Mouse (Mus musculus) gastrocnemius, postnatal 25 days (tissue): ENCODE data around the gene Gmppb. TPM values are rescaled to one million over a fixed set of nuclear protein-coding genes. Genes with fewer than 3 reads are reported as not detected.
A peak's percentile ranks its signal among the peaks of the same experiment; 100 is the strongest.

Source experiments
- DNase-seq: peaks from one replicate; pipeline ENCODE4 v3.0.0; 2022
- total RNA-seq, 2 experiments: library from RNA; stranded (reverse); gene quantifications; 1 replicate in 1 of 2; 2 replicates in 1 of 2; pipeline ENCODE4 v1.2.3; 2021

The Gmppb gene
- total RNA-seq, 2 experiments from 2014 or later = 6.0 to 6.2 TPM

GRCm38 (mm10) chr9:108051184-108051930 is 2.3 kb downstream of the Gmppb start:
- peak; percentile 10 for DNase-seq

- no peak for DNase-seq
Observed at GRCm38 (mm10) chr9:108051931-108052220, 2.8 kb downstream of the Gmppb start.

GRCm38 (mm10) chr9:108052411-108052810 is 3.4 kb downstream of the Gmppb start:
- DNase-seq = no peak

- peak; percentile 93 for DNase-seq
Observed at GRCm38 (mm10) chr9:108052885-108053664, 4.0 kb downstream of the Gmppb start, which contains the start of gene Amigo3. Amigo3 (plus strand) TSS chr9:108053159.

DNA sequence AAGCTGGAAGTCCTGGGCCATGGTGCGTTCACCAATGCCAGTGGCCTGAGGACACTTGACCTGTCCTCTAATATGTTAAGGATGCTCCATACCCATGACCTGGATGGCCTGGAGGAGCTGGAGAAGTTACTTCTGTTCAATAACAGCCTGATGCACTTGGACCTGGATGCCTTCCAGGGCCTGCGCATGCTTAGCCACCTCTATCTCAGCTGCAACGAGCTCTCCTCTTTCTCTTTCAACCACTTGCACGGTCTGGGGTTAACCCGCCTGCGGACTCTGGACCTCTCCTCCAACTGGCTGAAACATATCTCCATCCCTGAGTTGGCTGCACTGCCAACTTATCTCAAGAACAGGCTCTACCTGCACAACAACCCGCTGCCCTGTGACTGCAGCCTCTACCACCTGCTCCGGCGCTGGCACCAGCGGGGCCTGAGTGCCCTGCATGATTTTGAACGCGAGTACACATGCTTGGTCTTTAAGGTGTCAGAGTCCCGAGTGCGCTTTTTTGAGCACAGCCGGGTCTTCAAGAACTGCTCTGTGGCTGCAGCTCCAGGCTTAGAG is 4.7 kb downstream of the Gmppb start:
- peak; percentile 16 for DNase-seq

DNA sequence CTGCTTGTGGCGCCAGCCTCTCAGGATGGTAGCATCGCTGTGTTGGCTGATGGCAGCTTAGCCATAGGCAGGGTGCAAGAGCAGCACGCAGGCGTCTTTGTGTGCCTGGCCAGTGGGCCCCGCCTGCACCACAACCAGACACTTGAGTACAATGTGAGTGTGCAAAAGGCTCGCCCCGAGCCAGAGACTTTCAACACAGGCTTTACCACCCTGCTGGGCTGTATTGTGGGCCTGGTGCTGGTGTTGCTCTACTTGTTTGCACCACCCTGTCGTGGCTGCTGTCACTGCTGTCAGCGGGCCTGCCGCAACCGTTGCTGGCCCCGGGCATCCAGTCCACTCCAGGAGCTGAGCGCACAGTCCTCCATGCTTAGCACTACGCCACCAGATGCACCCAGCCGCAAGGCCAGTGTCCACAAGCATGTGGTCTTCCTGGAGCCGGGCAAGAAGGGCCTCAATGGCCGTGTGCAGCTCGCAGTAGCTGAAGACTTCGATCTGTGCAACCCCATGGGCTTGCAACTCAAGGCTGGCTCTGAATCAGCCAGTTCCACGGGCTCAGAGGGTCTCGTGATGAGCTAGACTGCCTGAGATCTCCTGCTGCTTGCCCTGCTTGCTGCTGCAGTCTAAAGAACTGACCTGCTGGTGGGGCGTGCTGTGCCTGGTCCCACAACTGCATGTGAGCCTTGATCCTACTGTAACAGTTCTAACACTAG is 5.4 kb downstream of the Gmppb start:
- no peak for DNase-seq

GRCm38 (mm10) chr9:108055061-108055460 is 6.0 kb downstream of the Gmppb start:
- no peak for DNase-seq

GRCm38 (mm10) chr9:108055661-108056237 is 6.7 kb downstream of the Gmppb start:
- DNase-seq = no peak

GRCm38 (mm10) chr9:108056361-108057261 is 7.6 kb downstream of the Gmppb start:
- peak; percentile 22 for DNase-seq

- DNase-seq = peak; percentile 73
Observed at GRCm38 (mm10) chr9:108057262-108057562, 8.2 kb downstream of the Gmppb start.

DNA sequence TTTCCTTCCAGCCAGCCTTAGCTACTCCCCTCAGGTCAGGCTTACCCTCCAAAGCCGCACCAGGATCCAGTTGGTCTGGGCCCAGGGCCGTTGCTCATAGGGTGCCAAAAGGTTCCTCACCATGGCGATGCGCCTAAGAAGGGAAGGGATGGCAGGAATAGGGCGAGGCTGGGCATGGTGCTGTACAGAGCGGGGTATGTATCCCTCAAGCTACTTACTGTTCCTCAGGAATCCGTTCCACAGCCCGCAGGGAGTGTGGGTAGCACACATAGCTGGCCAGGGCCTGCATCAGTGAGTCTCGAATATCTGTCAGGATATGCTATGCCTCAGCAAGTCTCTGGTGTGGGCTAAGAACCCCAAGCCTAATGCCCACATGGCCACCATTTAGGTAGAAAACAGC is 9.2 kb downstream of the Gmppb start:
- no peak for DNase-seq

DNA sequence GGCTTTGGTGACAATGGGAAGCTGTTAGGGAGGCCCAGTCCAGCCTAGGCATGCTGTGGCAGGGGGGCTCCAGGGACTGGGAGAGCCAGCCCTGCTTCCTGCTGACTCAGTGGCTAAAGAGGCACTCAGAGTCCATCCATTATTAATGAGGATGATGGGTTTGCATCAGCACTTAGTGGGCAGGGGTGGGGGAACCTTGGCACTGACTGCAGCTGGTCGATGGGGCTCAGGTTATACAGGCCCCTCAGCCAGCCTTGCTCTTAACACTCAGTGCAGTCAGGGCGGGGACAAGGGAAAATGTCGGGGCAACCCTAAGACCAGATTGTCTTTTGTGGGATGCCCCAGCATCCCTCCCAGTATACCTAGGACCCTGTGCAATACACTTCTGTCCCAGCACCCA is 13.1 kb downstream of the Gmppb start:
- DNase-seq = no peak

GRCm38 (mm10) chr9:108063361-108063760 is 14.3 kb downstream of the Gmppb start:
- DNase-seq = no peak

DNA sequence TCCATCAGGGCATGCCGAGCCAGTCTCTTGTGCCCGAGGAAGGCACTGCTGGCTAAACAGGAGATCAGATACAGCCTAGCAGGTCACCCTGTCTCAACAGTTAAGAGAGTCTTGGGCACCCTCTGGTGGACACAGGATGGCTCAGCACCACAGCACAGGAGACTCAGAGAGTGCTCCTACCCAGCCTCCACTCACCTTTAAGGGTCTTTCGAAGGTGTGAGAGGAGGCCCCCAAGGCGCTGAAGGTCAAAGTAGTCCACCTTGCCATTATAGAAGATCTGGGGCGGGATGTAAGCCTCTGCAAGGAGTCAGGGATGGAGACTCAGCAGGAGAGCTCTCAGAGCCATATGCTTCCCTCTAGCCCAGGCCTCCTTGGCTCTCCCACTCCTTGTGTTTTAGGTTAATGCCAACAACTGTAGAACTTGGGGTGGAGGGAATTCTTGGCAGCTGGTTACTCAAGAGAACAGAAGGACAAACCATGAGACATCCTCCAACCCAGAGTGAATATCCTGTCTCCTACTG is 16.5 kb downstream of the Gmppb start:
- peak; percentile 70 for DNase-seq

GRCm38 (mm10) chr9:108067199-108067598 is 18.2 kb downstream of the Gmppb start:
- DNase-seq = no peak

DNA sequence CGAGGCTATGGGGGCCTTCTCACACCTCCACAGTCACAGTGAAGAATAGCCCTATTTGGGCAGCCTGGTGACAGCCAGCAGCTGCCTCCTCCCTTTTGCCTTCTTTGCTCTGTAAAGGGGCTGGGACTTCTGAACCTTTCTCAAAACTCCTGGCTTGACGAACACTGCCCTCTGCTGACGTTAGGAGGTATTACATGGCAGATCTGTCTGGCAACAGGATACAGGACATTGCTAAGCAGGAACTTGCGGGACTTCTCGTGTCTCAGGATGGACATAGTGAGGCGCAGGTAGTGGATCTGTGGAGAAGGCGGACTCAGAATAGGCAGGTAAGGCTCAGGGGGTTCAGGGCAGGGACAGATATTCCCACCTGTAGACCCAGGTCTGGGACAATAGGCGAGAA is 18.9 kb downstream of the Gmppb start:
- peak; percentile 69 for DNase-seq

DNA sequence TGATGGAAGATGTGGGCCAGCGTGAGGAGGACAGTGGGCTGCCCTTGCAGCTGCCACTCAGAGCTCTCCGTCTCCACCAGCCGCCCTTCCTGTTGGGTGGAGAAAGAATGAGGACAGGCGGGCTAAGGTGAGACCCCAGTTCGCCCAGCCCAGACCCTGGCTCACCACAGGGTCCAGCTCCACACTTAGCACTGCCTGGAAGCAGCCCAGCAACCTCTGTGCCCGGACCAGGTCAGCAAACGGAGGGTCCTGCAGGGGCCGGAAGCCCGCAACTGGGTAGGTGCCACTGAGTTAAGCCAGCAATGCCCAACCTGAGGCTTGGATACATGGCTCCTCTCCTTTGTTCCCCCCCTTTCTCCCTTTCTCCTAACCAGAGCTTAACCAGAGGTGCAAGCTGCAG is 20.0 kb downstream of the Gmppb start:
- DNase-seq = no peak

- no peak for DNase-seq
Observed at GRCm38 (mm10) chr9:108069529-108069928, 20.5 kb downstream of the Gmppb start.

DNA sequence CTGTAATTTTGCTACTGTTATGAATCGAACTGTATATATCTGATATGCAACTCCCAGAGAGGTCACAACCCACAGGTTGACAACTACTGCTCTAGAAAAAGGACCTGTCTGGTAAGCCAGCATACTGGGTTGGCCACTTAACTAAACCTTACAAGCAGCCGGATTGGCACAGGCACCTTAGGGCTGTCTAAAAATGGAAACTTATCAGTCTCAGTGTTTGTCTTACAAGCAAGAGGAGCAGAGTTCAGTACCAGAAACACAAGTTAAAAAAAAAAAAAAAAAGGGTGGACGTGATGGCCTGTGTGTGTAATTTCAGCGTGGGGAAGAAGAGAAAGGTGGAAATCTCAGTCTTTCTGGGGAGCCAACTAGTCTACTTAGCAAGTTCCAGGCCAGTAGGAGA is 22.8 kb downstream of the Gmppb start:
- no peak for DNase-seq

- no peak for DNase-seq
Observed at GRCm38 (mm10) chr9:108072481-108072924, 23.5 kb downstream of the Gmppb start.
